Mouse (Mus musculus): ENCODE results near the gene Mmd2.

Gene Mmd2

DNA sequence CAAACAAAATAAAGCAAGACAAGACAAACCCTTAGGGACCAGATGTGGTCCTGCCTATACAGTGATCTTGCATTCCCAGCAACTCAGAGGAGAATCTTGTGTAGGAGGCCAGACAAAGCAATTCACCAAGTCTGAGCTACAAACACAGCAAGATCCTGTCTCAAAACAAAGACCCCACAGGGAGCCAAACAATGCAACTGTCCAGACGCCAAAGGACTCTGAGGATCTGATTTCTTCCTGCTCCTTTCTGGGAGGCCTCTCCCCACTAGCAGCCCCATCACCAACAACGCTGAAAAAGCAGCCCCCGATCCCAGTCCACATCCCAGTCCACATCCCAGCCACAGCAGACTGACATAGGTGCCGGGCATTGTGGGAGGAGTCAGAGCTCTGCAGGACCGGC is 62.3 kb downstream of the Mmd2 start:
- no peak for DNase-seq (ENCODE audit: low read depth)

DNA sequence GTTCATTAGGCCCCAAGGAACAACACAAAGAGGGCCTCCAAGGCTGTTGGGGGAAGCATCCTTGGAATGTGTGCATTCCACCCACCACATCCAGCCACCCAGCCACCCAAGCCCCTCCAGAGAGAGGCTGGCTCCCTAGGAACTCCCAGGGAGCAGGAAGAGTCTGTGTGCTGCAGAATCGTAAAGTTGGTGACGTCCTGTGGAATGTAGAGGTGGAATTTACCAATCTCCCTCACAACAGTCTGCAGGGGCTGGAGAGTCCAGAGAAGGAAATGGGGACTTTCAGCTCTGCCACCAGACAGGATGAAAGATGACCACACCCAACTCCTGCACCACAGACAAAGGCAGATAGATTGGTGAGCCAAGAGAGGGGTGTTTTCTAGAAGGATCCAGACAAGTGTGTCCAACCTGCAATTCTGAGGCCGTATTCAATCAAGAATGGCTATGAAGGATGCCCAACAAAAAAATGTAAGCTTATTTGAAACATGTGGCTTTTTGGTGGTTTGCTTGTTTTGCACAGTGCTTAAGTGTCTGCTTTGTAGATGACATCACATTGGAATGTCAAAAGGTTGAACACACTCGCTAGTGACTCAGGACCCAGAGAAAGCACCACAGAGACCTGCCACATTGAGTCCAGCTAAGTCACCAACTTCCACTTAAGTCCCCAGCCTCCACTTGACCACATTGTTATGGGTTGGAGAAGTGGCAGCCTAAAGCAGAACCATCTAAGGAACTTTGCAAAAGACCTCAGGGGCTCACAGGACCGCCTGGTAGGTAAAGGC is 63.4 kb downstream of the Mmd2 start:
- DNase-seq (ENCODE audit: low read depth) = no peak

DNA sequence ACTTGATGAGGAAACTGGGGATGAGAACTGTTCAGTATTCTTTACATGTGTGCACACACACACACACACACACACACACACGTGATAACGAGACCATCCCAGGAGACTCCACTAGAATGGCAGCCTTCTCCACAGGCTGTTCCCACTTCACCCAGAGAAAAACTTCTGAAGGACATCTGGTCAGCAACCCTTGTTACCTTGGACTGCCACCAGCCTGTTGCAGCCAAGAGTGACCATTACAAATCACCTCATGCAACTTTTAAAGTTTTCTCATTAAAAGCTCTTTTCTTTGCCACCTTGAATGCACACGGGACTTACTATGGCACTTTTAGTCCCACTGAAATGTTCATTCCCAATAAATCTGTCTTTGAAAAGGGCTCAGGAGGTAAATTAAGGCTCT is 71.3 kb downstream of the Mmd2 start:
- DNase-seq (ENCODE audit: low read depth) = no peak

DNA sequence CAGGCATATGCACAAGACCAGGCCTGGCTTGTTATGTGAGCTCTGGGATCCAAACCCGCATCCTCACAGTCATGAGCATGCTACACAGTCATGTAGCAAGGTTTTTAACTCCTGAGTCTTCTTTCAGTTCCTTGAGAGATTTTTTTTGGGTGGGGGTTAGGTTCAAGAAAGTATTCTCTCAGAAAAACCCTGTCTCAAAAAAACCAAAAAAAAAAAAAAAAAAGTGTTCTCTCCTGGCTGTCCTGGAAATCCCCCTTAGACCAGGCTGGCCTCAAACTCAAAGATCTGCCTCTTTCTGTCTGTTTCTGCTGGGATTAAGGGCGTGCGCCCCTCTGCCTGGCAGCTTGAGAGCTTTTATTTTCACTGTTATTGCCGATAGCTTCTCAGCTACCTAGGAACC is 73.2 kb downstream of the Mmd2 start:
- DNase-seq (ENCODE audit: low read depth) = no peak

DNA sequence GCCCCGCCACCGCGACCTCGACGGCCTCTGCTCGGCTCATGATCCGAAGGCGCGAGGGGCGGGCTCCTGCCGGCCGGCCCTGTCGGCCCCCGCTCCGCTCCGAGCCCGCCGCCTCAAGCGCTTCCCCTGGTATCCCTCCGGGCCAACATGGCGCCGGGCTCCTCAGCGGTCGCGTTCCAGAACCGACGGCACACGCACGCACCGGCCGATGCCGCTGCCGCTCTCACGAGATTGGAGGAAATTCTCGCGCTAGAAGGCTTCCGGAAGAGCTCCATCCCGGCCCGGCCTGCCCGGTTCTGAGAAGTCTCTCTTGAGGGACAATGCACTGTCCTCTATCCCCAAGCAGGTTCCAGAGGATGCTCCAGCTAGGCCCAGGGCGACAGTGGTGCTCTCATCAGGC is 78.7 kb downstream of the Mmd2 start, which contains the start of gene Papolb:
Papolb (minus strand) TSS at position 162 of the 400 bp plus-strand sequence.
- no peak for DNase-seq (ENCODE audit: low read depth)

DNA sequence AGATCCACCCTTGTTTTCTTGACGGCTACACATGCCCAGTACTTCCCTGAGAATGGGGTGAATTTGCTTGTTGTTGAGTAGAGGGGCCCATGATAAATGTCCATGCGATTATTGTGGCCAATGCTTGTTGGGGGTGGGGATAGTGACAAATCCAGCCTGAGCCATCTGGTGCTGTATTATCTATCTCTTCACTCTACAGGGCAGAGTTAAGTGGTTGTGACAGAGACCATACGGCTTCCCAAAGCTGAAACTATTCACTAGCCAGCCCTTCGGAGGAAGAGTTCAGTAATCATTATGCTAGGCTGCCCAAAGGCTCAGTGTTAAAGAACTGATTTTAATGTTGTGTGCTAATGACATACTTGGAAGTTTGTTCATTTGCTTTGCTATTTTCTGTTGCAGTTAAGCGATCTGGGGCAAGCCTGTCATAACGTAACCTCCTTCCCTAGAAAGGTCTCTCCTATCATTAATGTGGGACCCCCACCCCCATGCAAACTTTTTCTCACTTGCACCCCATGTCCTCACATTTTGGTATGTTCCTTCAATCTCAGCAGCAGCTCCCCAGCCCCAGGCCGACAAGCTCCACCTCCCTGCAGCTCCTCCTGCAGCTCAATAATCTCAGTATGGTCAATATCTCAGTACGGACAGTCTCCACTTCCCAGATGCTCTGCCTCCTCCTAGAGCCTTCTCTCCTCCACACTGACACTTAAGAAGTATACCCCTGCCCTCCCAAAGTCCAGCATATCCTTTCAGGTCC is 83.7 kb downstream of the Mmd2 start:
- no peak for DNase-seq (ENCODE audit: low read depth)

DNA sequence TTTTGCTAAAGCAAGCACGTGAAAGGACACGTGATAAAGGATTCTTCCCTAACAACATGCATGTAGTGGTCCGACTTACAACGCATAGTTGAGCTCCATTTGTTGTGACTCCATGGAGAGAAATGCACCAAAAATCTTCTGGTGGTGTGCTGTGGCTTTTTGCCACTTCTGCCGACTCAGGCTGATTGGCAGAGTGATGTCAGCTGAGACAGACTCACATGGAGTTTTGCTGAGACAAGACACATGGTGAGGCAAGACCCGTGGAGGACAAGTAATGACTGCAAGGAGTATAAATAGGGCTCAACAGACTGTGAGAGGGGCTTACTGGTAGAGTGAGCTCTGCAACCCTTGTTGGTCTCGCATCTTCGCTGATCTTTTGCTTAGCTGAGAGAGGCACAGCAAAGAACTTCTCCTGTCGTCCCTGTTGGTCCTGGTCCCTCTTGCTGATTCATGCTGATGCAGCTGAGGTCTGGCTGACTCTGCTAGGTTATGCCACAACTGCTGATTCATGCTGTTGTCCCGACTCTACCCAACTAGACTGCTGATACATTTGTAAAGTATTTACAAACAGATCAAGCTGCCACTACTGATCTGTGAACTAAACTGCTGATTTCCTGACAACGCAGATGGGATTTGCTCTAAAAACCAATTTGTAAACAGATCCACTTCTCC is 87.3 kb downstream of the Mmd2 start:
- DNase-seq (ENCODE audit: low read depth) = peak; percentile 61

DNA sequence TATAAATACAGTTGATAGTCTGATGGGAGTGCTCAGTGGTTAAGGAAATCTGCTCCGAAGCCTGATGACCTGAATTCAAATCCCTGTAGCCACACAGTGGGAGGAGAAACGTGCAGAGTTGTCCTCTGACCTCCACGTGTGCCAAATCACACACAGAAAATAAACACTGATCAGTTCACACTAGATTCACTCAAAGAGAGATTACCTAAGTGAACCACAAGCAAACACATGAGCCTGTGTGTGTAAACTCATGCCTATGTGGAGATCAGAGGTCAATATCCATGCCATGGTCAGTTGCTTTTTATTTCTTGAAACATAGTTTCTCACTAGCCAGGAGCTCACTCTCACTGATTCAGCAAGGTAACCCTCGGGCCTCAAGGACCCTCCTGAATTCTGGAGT is 88.2 kb downstream of the Mmd2 start:
- no peak for DNase-seq (ENCODE audit: low read depth)

DNA sequence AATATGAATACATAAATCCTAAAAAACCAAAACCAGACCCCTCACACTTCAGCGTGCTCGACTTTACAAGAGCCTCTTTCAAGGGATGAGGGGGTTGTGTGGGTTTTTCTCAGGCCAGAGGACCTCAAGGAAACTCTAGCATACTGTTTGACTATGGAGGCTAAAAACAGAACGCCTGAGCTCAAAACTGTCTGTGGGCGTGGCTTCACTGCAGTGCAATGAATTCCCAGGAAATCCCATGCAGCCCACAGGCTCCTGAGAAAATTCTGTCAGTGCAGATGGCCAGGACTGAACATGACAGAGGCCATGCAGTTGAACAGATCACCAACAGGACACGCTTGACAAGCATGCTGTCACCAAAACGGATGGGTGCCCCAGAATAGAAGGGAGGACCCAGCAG is 89.6 kb downstream of the Mmd2 start:
- DNase-seq (ENCODE audit: low read depth) = no peak

Data from 416B (cell line).